Mouse (Mus musculus): ENCODE data around the gene Il17f.
"Not testable (repeated sequence)": the region's sequence is repeated elsewhere in the genome, so short reads cannot be mapped to it uniquely, and the experiment has no call there.

GRCm38 (mm10) chr1:20790517-20790916 is at the start of gene Il17f:
- not testable (repeated sequence) for TF ChIP-seq CTCF, EP300 (IDR thresholded peaks at IDR 0.05; ENCODE audit: low read depth)

Data from liver, embryonic 14.5 days (tissue).